Mouse (Mus musculus) ES-E14 (cell line): ENCODE data around the gene Pllp. TPM values are rescaled to one million over a fixed set of nuclear protein-coding genes. Genes with fewer than 3 reads are reported as not detected.

Experiments
- DNase-seq: peaks from one replicate; pipeline ENCODE4 v3.0.0-alpha.2; 2013; ENCODE audit warnings: low read depth, low spot score
- H3K27ac ChIP-seq: 2 replicates; pipeline ENCODE4 v1.5.1; 2012; ENCODE audit warnings: low read depth, mild to moderate bottlenecking, low read length, moderate library complexity, mixed read lengths; ENCODE audit not compliant: poor library complexity, insufficient read depth, severe bottlenecking
- H3K36me3 ChIP-seq: 2 replicates; pipeline ENCODE4 v1.6.1; 2012; ENCODE audit warnings: mild to moderate bottlenecking, low read length, moderate library complexity, mixed read lengths; ENCODE audit not compliant: control insufficient read depth, poor library complexity, insufficient read depth, severe bottlenecking
- H3K4me1 ChIP-seq, 2 experiments: fragments of 150-350 bp in 1 of 2; sonication (generic) in 1 of 2; 2 replicates each; pipeline ENCODE4 v1.6.1; 2012; ENCODE audit warnings: low read length in 2 of 2, mild to moderate bottlenecking in 1 of 2, mixed read lengths in 1 of 2; ENCODE audit not compliant: control insufficient read depth in 2 of 2, insufficient read depth in 2 of 2, poor library complexity in 1 of 2
- H3K4me3 ChIP-seq, 2 experiments: fragments of 150-350 bp in 1 of 2; sonication (generic) in 1 of 2; 2 replicates each; pipeline ENCODE4 v1.5.1; 2012; ENCODE audit warnings: low read length in 2 of 2, low read depth in 1 of 2, mild to moderate bottlenecking in 1 of 2, mixed read lengths in 1 of 2; ENCODE audit not compliant: insufficient read depth in 1 of 2, poor library complexity in 1 of 2, severe bottlenecking in 1 of 2
- H3K9ac ChIP-seq: 2 replicates; pipeline ENCODE4 v1.6.1; 2012; ENCODE audit warnings: low read depth, mild to moderate bottlenecking, low read length, mixed read lengths; ENCODE audit not compliant: poor library complexity, insufficient read depth, severe bottlenecking
- H3K9me3 ChIP-seq: fragments of 150-350 bp; sonication (generic); 2 replicates; pipeline ENCODE4 v1.6.1; 2012; ENCODE audit warnings: low read depth, mild to moderate bottlenecking, low read length; ENCODE audit not compliant: control insufficient read depth, insufficient read depth
- CHD2 ChIP-seq: IDR thresholded peaks from 2 replicates; pipeline ENCODE4 v1.6.1; 2014; ENCODE audit warnings: mild to moderate bottlenecking, low read depth, low read length, inconsistent platforms
- HCFC1 ChIP-seq: IDR thresholded peaks from 2 replicates; pipeline ENCODE4 v1.6.1; 2012; ENCODE audit warnings: low read length, inconsistent platforms, borderline replicate concordance; ENCODE audit not compliant: insufficient read depth
- MAFK ChIP-seq: IDR thresholded peaks from 2 replicates; pipeline ENCODE4 v1.6.1; 2014; ENCODE audit warnings: mild to moderate bottlenecking, low read depth, low read length, inconsistent platforms; ENCODE audit not compliant: insufficient read depth
- ZC3H11A ChIP-seq: IDR thresholded peaks from 2 replicates; pipeline ENCODE4 v1.6.1; 2012; ENCODE audit warnings: low read depth, mild to moderate bottlenecking, inconsistent platforms, low read length, borderline replicate concordance
- ZNF384 ChIP-seq: IDR thresholded peaks from 2 replicates; pipeline ENCODE4 v1.6.1; 2012; ENCODE audit warnings: low read depth, low read length, inconsistent platforms
- in situ Hi-C, 2 experiments: fragments of 600-800 bp; cut with MboI; formaldehyde crosslinking; loops; one replicate each; pipeline ENCODE4 v1.15.1; 2025; ENCODE audit warnings: low sequenced_read_pairs in 2 of 2, inconsistent platforms in 1 of 2; ENCODE audit not compliant: unreplicated experiment in 2 of 2
- total RNA-seq: library from RNA; depleted of rRNA; stranded (reverse); fragments of 300-350 nt; gene quantifications from 2 replicates; pipeline ENCODE4 v1.2.3, GENCODE M21; 2012

Gene Pllp
- total RNA-seq, 1 experiment, result 7.8 TPM

DNA sequence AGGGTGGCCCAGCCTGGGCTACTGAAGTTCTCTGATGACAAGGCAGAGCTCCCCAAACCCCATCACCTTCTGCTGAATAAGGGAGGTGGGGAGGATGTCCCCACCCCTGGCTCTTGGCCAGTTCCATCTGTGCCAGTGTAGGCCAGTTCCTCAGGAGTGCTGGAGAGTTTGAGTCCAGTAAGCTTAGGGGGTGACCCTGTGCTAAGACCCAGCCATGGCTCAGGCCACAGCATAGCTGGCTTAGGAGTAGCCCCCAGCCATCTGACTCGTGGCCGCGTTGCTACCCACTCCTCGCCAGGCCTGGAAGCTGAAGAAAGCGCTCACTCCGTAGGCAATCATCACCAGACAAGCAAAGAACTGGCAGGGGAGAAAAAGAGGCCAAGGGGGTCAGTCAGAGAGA lies 20.2 kb downstream of the Pllp start:
- no peaks in the 10 kb centered on the region for H3K4me1 ChIP-seq
- no peak for TF ChIP-seq CHD2
- no peak for TF ChIP-seq ZC3H11A
- no peak for TF ChIP-seq ZNF384
- TF ChIP-seq HCFC1, result no peak
- no peak for TF ChIP-seq MAFK
- DNase-seq, result no peak
- H3K9me3 ChIP-seq, result no peaks in the 10 kb centered on the region
- H3K36me3 ChIP-seq, result peaks cover 22% of the 10 kb centered on the region
- no peak overlapping the region for H3K27ac ChIP-seq
- in situ Hi-C loops, result no loop called here
- H3K9ac ChIP-seq, result no peak overlapping the region
- H3K4me3 ChIP-seq, result no peak overlapping the region

DNA sequence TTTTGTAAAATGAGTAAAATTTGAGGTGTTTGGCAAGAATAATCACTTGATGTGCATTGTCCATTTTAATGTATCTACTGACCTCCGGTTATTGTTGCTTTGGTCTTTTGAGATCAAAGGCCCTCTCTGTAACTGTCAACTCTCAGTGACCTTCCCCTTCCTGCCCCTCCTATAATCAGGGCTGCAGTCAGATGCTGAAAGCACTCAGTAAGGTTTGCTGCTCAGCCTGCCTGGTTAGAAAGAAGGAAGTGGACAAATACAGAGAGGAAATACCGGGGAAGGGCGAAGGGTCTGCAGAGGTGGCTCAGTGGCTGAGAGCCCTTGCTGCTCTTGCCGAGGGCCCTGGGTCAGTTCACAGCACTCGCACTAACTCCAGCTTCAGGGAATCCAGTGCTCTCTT lies 21.7 kb downstream of the Pllp start:
- Histone ChIP-seq H3K9ac (no peak overlapping the region), H3K9me3 (no peaks in the 10 kb centered on the region), H3K4me1 (no peaks in the 10 kb centered on the region), H3K27ac (no peak overlapping the region), H3K4me3 (no peak overlapping the region), H3K36me3 (peaks cover 23% of the 10 kb centered on the region)
- DNase-seq, result no peak
- in situ Hi-C loops, result no loop called here
- TF ChIP-seq CHD2 (no peak), ZC3H11A (no peak), MAFK (no peak), ZNF384 (no peak), HCFC1 (no peak)

DNA sequence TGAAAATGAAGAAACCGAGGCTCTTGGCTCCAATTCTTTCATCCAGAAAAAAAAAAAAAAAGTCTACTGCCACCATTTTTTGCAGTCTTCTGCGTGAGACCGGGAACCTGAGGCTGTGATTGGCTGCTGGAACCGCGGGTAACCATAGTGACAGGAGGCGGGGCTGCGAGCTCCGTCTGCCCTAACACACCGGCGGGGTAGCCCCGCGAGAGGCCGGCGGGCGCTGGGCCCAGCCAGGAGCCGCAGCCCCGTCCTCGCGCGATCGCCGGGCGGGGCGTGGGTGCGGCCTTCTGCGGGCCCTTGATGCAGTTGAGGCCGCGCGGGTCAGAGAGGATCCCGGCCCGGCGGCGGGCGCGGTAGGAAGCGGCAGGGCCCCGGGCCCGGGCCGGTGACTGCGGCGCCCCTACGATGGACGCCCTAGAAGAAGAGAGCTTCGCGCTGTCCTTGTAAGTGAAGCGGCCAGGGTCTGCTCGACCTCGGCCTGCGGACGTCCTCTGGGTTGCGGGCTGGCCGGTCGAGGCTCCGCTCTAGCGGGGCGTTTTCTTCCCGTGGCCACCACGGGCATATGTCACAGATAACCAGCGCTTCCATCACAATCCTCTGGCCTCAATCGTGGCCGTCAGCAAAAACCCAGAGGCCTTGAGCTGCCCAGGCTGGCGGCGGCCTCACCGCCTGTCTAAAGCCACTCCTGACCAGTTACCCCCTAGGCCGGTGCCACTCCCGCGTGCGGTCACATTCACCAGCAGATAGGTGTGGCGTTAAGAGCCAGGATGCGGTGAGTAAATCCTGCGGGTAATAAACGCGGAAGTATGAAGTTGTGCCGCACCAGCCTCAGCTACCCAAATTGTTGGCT lies 29.4 kb downstream of the Pllp start, which contains the start of gene Arl2bp:
Gene Arl2bp (plus strand): TSS at position 145 of the 853 bp plus-strand sequence.
- peak within 1 kb of the TSS; percentile 80 for H3K9ac ChIP-seq
- H3K9me3 ChIP-seq, result no peaks in the 10 kb centered on the region
- in situ Hi-C loops, result no loop called here
- no peak within 1 kb of the TSS for H3K27ac ChIP-seq
- H3K4me3 ChIP-seq, result peak within 1 kb of the TSS; percentile 80 to 83
- TF ChIP-seq ZNF384 (peak; percentile 97), MAFK (no peak), ZC3H11A (no peak), HCFC1 (peak; percentile 34; the same call in 1 of the 2 replicates), CHD2 (peak; percentile 70; the same call in 1 of the 2 replicates)
- no peaks in the 10 kb centered on the region for H3K4me1 ChIP-seq
- H3K36me3 ChIP-seq, result peaks cover 2% of the 10 kb centered on the region; the same call in 1 of the 2 replicates
- DNase-seq, result peak; percentile 91

DNA sequence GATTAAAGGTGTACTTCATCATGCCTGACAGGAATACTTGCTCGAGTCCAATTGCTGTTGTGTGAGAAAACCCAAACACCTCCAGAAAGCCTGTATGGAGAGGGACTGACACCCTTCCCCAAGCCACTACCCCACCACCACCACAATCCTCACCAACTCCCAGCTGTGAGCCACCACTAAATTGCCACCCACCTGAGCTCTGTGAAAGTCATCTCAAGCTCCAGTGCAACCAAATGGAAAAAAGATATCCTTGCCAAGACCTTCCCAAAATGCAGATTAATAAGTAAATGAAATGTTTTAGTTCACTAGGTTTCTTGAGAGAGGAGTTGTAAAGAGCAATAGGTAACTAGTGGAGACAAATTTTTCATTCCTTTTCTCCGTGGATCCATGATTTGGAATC lies 31.4 kb downstream of the Pllp start:
- H3K27ac ChIP-seq, result no peak overlapping the region
- no peak for DNase-seq
- no peak overlapping the region for H3K9ac ChIP-seq
- in situ Hi-C loops, result no loop called here
- H3K36me3 ChIP-seq, result no peaks in the 10 kb centered on the region
- no peaks in the 10 kb centered on the region for H3K9me3 ChIP-seq
- no peak for TF ChIP-seq MAFK
- no peak overlapping the region for H3K4me3 ChIP-seq
- H3K4me1 ChIP-seq, result no peaks in the 10 kb centered on the region
